Mouse (Mus musculus): ENCODE data around the gene Defb45. TPM values are rescaled to one million over a fixed set of nuclear protein-coding genes. Genes with fewer than 3 reads are reported as not detected.

Gene Defb45
- polyA plus RNA-seq, 1 experiment, result not detected

GRCm38 (mm10) chr2:152544691-152545090, 54.5 kb downstream of the Defb45 start:
- TF ChIP-seq POLR2A (IDR thresholded peaks at IDR 0.05; ENCODE audit: extremely low read depth, insufficient read depth, low read length) (no peak), CTCF (IDR thresholded peaks at IDR 0.05; ENCODE audit: extremely low read depth, insufficient read depth, low read length) (peak; percentile 65)
- Histone ChIP-seq H3K4me1 (ENCODE audit: control insufficient read depth, insufficient read depth, low read length) (no peaks in the 10 kb centered on the region), H3K4me3 (ENCODE audit: insufficient read depth, low read length) (no peak overlapping the region), H3K27ac (ENCODE audit: insufficient read depth, low read length) (no peak overlapping the region)

- Histone ChIP-seq H3K27ac (ENCODE audit: insufficient read depth, low read length) (no peak overlapping the region), H3K4me3 (ENCODE audit: insufficient read depth, low read length) (no peak overlapping the region), H3K4me1 (ENCODE audit: control insufficient read depth, insufficient read depth, low read length) (no peaks in the 10 kb centered on the region)
- TF ChIP-seq POLR2A (IDR thresholded peaks at IDR 0.05; ENCODE audit: extremely low read depth, insufficient read depth, low read length), result no peak
- TF ChIP-seq CTCF (IDR thresholded peaks at IDR 0.05; ENCODE audit: extremely low read depth, insufficient read depth, low read length), result no peak
These were observed 55.7 kb downstream of the Defb45 start for GRCm38 (mm10) chr2:152543478-152543877.

Other genes with a start within 250 kb of the Defb45 start
- gene Nrsn2, start 222.8 kb downstream of the Defb45 start, polyA plus RNA-seq (2012; rRNA removed), result 72.3 and 81.3 TPM in 2 replicates
- gene Sox12, start 201.3 kb downstream of the Defb45 start, polyA plus RNA-seq (2012; rRNA removed), result 17.0 and 18.6 TPM in 2 replicates
- gene Zcchc3, start 184.4 kb downstream of the Defb45 start, polyA plus RNA-seq (2012; rRNA removed), result 6.5 and 7.1 TPM in 2 replicates
- gene 6820408C15Rik, start 183.8 kb downstream of the Defb45 start, polyA plus RNA-seq (2012; rRNA removed), result 2.8 and 3.7 TPM in 2 replicates
- not detected in 2 replicates for gene Defb23, start 134.8 kb downstream of the Defb45 start, polyA plus RNA-seq (2012; rRNA removed)
- gene Defb20, start 122.3 kb downstream of the Defb45 start, polyA plus RNA-seq (2012; rRNA removed), result 0.56 TPM in 1 of 2 replicates, not detected in the other
- gene Defb22, start 109.3 kb downstream of the Defb45 start, polyA plus RNA-seq (2012; rRNA removed), result not detected in 2 replicates
- not detected in 2 replicates for gene Defb26, start 87.7 kb downstream of the Defb45 start, polyA plus RNA-seq (2012; rRNA removed)
- not detected in 2 replicates for gene Defb28, start 81.1 kb downstream of the Defb45 start, polyA plus RNA-seq (2012; rRNA removed)
- gene Defb29, start 59.3 kb downstream of the Defb45 start, polyA plus RNA-seq (2012; rRNA removed), result not detected in 2 replicates
- gene Gm17416, start 30.1 kb downstream of the Defb45 start, polyA plus RNA-seq (2012; rRNA removed), result not detected in 2 replicates
- not detected in 2 replicates for gene Defb21, start 26.7 kb downstream of the Defb45 start, polyA plus RNA-seq (2012; rRNA removed)
- gene Defb19, start 19.1 kb downstream of the Defb45 start, polyA plus RNA-seq (2012; rRNA removed), result not detected in 2 replicates
- not detected in 2 replicates for gene Defb36, start 4.9 kb upstream of the Defb45 start, polyA plus RNA-seq (2012; rRNA removed)
- not detected in 2 replicates for gene Defb25, start 23.7 kb upstream of the Defb45 start, polyA plus RNA-seq (2012; rRNA removed)
- gene Rem1, start 27.6 kb upstream of the Defb45 start, polyA plus RNA-seq (2012; rRNA removed), result 0.78 and 0.90 TPM in 2 replicates
- gene H13, start 70.1 kb upstream of the Defb45 start, polyA plus RNA-seq (2012; rRNA removed), result 65.9 and 68.4 TPM in 2 replicates
- gene Mcts2, start 87.6 kb upstream of the Defb45 start, polyA plus RNA-seq (2012; rRNA removed), result 20.0 and 21.5 TPM in 2 replicates
- 74.2 and 81.0 TPM in 2 replicates for gene Id1, start 136.9 kb upstream of the Defb45 start, polyA plus RNA-seq (2012; rRNA removed)
- gene Cox4i2, start 154.8 kb upstream of the Defb45 start, polyA plus RNA-seq (2012; rRNA removed), result 6.3 and 6.9 TPM in 2 replicates
- 99.2 and 105 TPM in 2 replicates for gene Bcl2l1, start 232.3 kb upstream of the Defb45 start, polyA plus RNA-seq (2012; rRNA removed)
- gene Tpx2, start 248.6 kb upstream of the Defb45 start, polyA plus RNA-seq (2012; rRNA removed), result 1.5 and 1.8 TPM in 2 replicates

Measured in cortical plate, adult 2 months (tissue).